Mouse (Mus musculus): Measurements from ENCODE around the gene Hecw2. TPM values are rescaled to one million over a fixed set of nuclear protein-coding genes. Genes with fewer than 3 reads are reported as not detected.

The Hecw2 gene
- polyA plus RNA-seq, 1 experiment from 2014 or later, result 1.2 TPM

- WGBS, result under 1% methylated on average over 69 of the region's 81 CpGs
- DNase-seq (ENCODE audit: low spot score), result peak; percentile 97
- no peaks in the 10 kb centered on the region for H3K27me3 ChIP-seq (ENCODE audit: control insufficient read depth, insufficient read depth, low read length)
- TF ChIP-seq CTCF (IDR thresholded peaks at IDR 0.05; ENCODE audit: low read depth), result peak; percentile 21; the same call in 1 of the 2 replicates
- no peak for TF ChIP-seq EP300 (optimal IDR thresholded peaks at IDR 0.05)
- H3K4me1 ChIP-seq (replicated peaks; ENCODE audit: control insufficient read depth, insufficient read depth), result no peaks in the 10 kb centered on the region
- peak within 1 kb of the TSS; percentile 93 for H3K9ac ChIP-seq (ENCODE audit: low read length)
- peak within 1 kb of the TSS; percentile 93 for H3K27ac ChIP-seq (replicated peaks)
- peak within 1 kb of the TSS; percentile 97 for H3K4me3 ChIP-seq (ENCODE audit: low read depth, low read length)
- H3K9me3 ChIP-seq (ENCODE audit: control insufficient read depth, low read length), result no peaks in the 10 kb centered on the region
- H3K4me2 ChIP-seq (replicated peaks; ENCODE audit: low read depth), result peak within 1 kb of the TSS; percentile 77
- H3K36me3 ChIP-seq (ENCODE audit: control insufficient read depth, insufficient read depth, low read length), result no peaks in the 10 kb centered on the region
- ATAC-seq (ENCODE audit: low FRiP score, low TSS enrichment), result peak; percentile 99
These were observed 410.1 kb downstream of the Hecw2 start, which contains the start of gene Stk17b for GRCm38 (mm10) chr1:53784721-53785418. Stk17b (minus strand) TSS chr1:53785224.

DNA sequence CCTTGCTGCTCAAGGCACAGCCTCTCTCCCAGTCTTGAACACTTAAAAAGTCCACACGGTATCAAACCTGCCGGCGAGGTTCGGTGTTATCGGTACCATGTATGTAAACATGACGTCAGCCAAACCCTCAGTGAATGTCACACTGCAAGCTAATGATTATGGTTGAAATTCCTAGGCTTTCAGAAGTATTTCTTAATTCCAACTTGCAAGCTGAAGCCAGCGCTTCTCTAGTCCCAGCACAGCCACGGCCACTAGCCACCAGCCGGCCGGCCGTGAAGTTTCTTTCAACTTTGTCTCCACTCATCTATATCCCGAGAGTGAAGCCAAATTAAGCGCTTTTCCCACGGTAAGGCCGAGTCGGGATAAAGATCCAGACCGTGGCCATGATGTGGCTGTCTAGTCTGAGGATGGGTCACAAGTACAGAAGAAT lies 410.7 kb downstream of the Hecw2 start:
- Histone ChIP-seq H3K36me3 (ENCODE audit: control insufficient read depth, insufficient read depth, low read length) (no peaks in the 10 kb centered on the region), H3K4me1 (replicated peaks; ENCODE audit: control insufficient read depth, insufficient read depth) (no peaks in the 10 kb centered on the region), H3K4me3 (ENCODE audit: low read depth, low read length) (peak overlapping the region; percentile 97), H3K4me2 (replicated peaks; ENCODE audit: low read depth) (peak overlapping the region; percentile 77), H3K27ac (replicated peaks) (peak overlapping the region; percentile 93), H3K9ac (ENCODE audit: low read length) (peak overlapping the region; percentile 93), H3K27me3 (ENCODE audit: control insufficient read depth, insufficient read depth, low read length) (no peaks in the 10 kb centered on the region), H3K9me3 (ENCODE audit: control insufficient read depth, low read length) (no peaks in the 10 kb centered on the region)
- DNase-seq (ENCODE audit: low spot score) (peak; percentile 52), ATAC-seq (ENCODE audit: low FRiP score, low TSS enrichment) (peak; percentile 48)
- TF ChIP-seq EP300 (optimal IDR thresholded peaks at IDR 0.05) (no peak), CTCF (IDR thresholded peaks at IDR 0.05; ENCODE audit: low read depth) (no peak)
- WGBS, result under 1% methylated on average over 17 of the region's 17 CpGs

- DNase-seq (ENCODE audit: low spot score) (no peak), ATAC-seq (ENCODE audit: low FRiP score, low TSS enrichment) (no peak)
- no peak overlapping the region for H3K27ac ChIP-seq (replicated peaks)
- no peaks in the 10 kb centered on the region for H3K9me3 ChIP-seq (ENCODE audit: control insufficient read depth, low read length)
- H3K4me1 ChIP-seq (replicated peaks; ENCODE audit: control insufficient read depth, insufficient read depth), result no peaks in the 10 kb centered on the region
- no peak overlapping the region for H3K4me3 ChIP-seq (ENCODE audit: low read depth, low read length)
- 90% methylated on average over 1 of the region's 1 CpGs for WGBS
- H3K4me2 ChIP-seq (replicated peaks; ENCODE audit: low read depth), result no peak overlapping the region
- H3K36me3 ChIP-seq (ENCODE audit: control insufficient read depth, insufficient read depth, low read length), result no peaks in the 10 kb centered on the region
- TF ChIP-seq CTCF (IDR thresholded peaks at IDR 0.05; ENCODE audit: low read depth) (no peak), EP300 (optimal IDR thresholded peaks at IDR 0.05) (no peak)
- no peak overlapping the region for H3K9ac ChIP-seq (ENCODE audit: low read length)
- H3K27me3 ChIP-seq (ENCODE audit: control insufficient read depth, insufficient read depth, low read length), result no peaks in the 10 kb centered on the region
These were observed 412.0 kb downstream of the Hecw2 start for GRCm38 (mm10) chr1:53782956-53783355.

DNA sequence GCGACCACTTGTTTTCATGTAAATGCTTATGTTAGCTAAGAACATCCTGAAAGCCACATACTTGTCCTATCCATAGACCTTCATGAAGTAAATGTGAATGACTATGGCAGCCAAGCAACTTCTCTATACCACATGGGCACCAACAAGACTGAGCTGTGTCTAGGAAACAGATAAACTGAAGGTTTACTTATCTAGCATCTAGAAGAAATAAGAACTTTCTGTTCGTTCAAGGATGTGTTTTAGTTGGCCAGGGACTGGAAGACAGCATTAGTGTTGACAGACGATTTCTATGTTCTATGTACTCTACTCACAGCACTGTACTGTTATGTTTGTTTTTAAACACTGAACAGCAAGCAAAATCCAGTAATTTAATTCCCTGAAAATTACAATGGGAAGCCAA lies 412.9 kb downstream of the Hecw2 start:
- no peak overlapping the region for H3K4me2 ChIP-seq (replicated peaks; ENCODE audit: low read depth)
- no peak overlapping the region for H3K27ac ChIP-seq (replicated peaks)
- 80% methylated on average over 3 of the region's 3 CpGs for WGBS
- no peak for ATAC-seq (ENCODE audit: low FRiP score, low TSS enrichment)
- H3K9me3 ChIP-seq (ENCODE audit: control insufficient read depth, low read length), result no peaks in the 10 kb centered on the region
- no peak for DNase-seq (ENCODE audit: low spot score)
- H3K9ac ChIP-seq (ENCODE audit: low read length), result no peak overlapping the region
- no peaks in the 10 kb centered on the region for H3K27me3 ChIP-seq (ENCODE audit: control insufficient read depth, insufficient read depth, low read length)
- no peak overlapping the region for H3K4me3 ChIP-seq (ENCODE audit: low read depth, low read length)
- TF ChIP-seq EP300 (optimal IDR thresholded peaks at IDR 0.05), result no peak
- no peaks in the 10 kb centered on the region for H3K36me3 ChIP-seq (ENCODE audit: control insufficient read depth, insufficient read depth, low read length)
- H3K4me1 ChIP-seq (replicated peaks; ENCODE audit: control insufficient read depth, insufficient read depth), result no peaks in the 10 kb centered on the region

DNA sequence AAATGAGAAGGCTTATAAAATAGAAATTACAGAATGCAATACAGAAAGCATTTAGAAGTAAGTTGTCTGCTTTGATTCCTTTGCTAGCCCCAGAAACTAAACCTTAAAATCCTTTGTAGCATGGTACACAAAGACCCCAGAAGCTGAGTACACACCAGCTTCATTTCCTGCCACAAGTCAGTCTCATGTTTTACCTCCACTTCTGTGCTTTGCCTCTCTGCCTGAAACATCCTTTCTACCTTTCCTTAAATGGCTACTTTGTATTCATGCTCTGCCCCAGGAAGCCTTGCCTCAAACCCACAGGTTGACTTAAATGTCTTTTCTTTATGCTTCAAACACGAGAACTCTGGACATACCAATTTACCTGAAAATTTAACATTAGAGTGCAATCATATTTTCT lies 413.7 kb downstream of the Hecw2 start:
- 80% methylated on average over 1 of the region's 1 CpGs for WGBS
- no peaks in the 10 kb centered on the region for H3K4me1 ChIP-seq (replicated peaks; ENCODE audit: control insufficient read depth, insufficient read depth)
- no peak for TF ChIP-seq EP300 (optimal IDR thresholded peaks at IDR 0.05)
- no peak for TF ChIP-seq CTCF (IDR thresholded peaks at IDR 0.05; ENCODE audit: low read depth)

GRCm38 (mm10) chr1:53776176-53776905 lies 418.6 kb downstream of the Hecw2 start:
- 94% methylated on average over 7 of the region's 7 CpGs for WGBS
- DNase-seq (ENCODE audit: low spot score) (no peak), ATAC-seq (ENCODE audit: low FRiP score, low TSS enrichment) (no peak)
- Histone ChIP-seq H3K27ac (replicated peaks) (no peak overlapping the region), H3K9ac (ENCODE audit: low read length) (no peak overlapping the region), H3K4me2 (replicated peaks; ENCODE audit: low read depth) (no peak overlapping the region), H3K4me1 (replicated peaks; ENCODE audit: control insufficient read depth, insufficient read depth) (no peaks in the 10 kb centered on the region), H3K27me3 (ENCODE audit: control insufficient read depth, insufficient read depth, low read length) (no peaks in the 10 kb centered on the region), H3K9me3 (ENCODE audit: control insufficient read depth, low read length) (no peaks in the 10 kb centered on the region), H3K36me3 (ENCODE audit: control insufficient read depth, insufficient read depth, low read length) (no peaks in the 10 kb centered on the region), H3K4me3 (ENCODE audit: low read depth, low read length) (no peak overlapping the region)
- TF ChIP-seq CTCF (IDR thresholded peaks at IDR 0.05; ENCODE audit: low read depth) (no peak), EP300 (optimal IDR thresholded peaks at IDR 0.05) (no peak)

More for the DNA sequence above, 413.7 kb downstream of the Hecw2 start:
- no peaks in the 10 kb centered on the region for H3K9me3 ChIP-seq (ENCODE audit: control insufficient read depth, low read length)
- DNase-seq (ENCODE audit: low spot score) (no peak), ATAC-seq (ENCODE audit: low FRiP score, low TSS enrichment) (no peak)
- no peaks in the 10 kb centered on the region for H3K36me3 ChIP-seq (ENCODE audit: control insufficient read depth, insufficient read depth, low read length)
- H3K9ac ChIP-seq (ENCODE audit: low read length), result no peak overlapping the region
- H3K4me2 ChIP-seq (replicated peaks; ENCODE audit: low read depth), result no peak overlapping the region
- H3K4me3 ChIP-seq (ENCODE audit: low read depth, low read length), result no peak overlapping the region
- H3K27me3 ChIP-seq (ENCODE audit: control insufficient read depth, insufficient read depth, low read length), result no peaks in the 10 kb centered on the region
- no peak overlapping the region for H3K27ac ChIP-seq (replicated peaks)
